ENCODE assay signal across 23 mouse cellular contexts in the genomic region with DNA sequence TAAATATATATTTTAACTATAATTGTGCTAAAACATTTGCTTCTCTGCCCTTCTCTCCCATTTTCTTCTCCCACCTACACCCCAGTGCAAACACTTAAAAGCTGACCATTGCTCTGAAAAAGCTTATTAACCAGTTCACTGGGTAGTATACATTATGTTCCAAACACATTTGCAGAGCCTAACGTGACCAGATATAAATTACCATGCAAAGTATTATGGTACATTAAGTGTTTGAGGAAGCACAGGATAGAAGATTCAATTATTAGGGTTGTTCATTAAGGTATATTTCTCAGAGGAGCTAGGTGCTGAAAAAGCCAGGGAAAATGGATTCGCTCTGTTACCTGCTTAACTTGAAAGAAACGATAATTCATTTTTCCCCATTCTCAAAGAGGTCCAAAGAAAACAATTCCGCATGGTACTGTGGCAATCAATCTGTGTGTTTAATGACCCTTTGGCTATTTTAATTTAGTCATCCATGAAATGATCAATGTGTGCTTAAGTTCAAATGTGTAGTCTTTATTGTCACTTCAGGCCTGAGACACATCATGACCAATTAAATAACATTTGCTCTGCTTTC.
DNase-seq lines count a peak whose midpoint lies in the region; ATAC-seq and TF ChIP-seq lines count a peak whose summit lies in the region.
"Had no signal": no experiment of that assay in that cellular context is flagged by ENCODE, and none has a peak within 500 bp of the region (broad histone marks: within the 10 kb centered on the region; RNA-seq: fewer than 3 reads in every experiment).

No protein-coding gene starts in this region.

- H3K36me3 ChIP-seq in kidney, embryonic 15.5 days = no peaks in the 10 kb centered on the region
- no peaks in the 10 kb centered on the region for H3K36me3 ChIP-seq in kidney, postnatal 0 days (ENCODE audit: insufficient read depth, low read length)
- H3K36me3 ChIP-seq in neural tube, embryonic 12.5 days = no peaks in the 10 kb centered on the region
- H3K36me3 ChIP-seq: embryonic facial prominence, embryonic 10.5 days; embryonic facial prominence, embryonic 12.5 days; forebrain, embryonic 10.5 days; forebrain, embryonic 12.5 days had no signal

- WGBS in kidney, embryonic 15.5 days = 39% methylated on average over 4 of the region's 4 CpGs
- WGBS in kidney, postnatal 0 days = 40% methylated on average over 4 of the region's 4 CpGs
- WGBS in neural tube, embryonic 12.5 days = 56% methylated on average over 4 of the region's 4 CpGs

- TF ChIP-seq CTCF in kidney, postnatal 0 days (IDR thresholded peaks at IDR 0.05; ENCODE audit: low read depth) = no peak

- ATAC-seq in kidney, embryonic 15.5 days (replicated peaks; ENCODE audit: low FRiP score) = peak; percentile 82
- ATAC-seq in kidney, postnatal 0 days (replicated peaks; ENCODE audit: low FRiP score, low read depth) = 0 out of 2 replicates have a peak, but pooled peaks have one; percentile 25
- ATAC-seq in neural tube, embryonic 12.5 days (ENCODE audit: low FRiP score, low read depth) = peak; percentile 50; the same call in 1 of the 2 replicates
- ATAC-seq: forebrain, embryonic 14.5 days; forebrain, embryonic 16.5 days had no signal

- no peaks in the 10 kb centered on the region for H3K9me3 ChIP-seq in kidney, embryonic 15.5 days (replicated peaks)
- H3K9me3 ChIP-seq in kidney, postnatal 0 days (replicated peaks; ENCODE audit: low read length) = no peaks in the 10 kb centered on the region
- H3K9me3 ChIP-seq in neural tube, embryonic 12.5 days = no peaks in the 10 kb centered on the region
- H3K9me3 ChIP-seq: embryonic facial prominence, embryonic 10.5 days; embryonic facial prominence, embryonic 12.5 days; forebrain, embryonic 10.5 days; forebrain, embryonic 12.5 days had no signal

- no peak overlapping the region for H3K9ac ChIP-seq in kidney, embryonic 15.5 days
- no peak overlapping the region for H3K9ac ChIP-seq in kidney, postnatal 0 days (ENCODE audit: low read depth, low read length)
- H3K9ac ChIP-seq in neural tube, embryonic 12.5 days = no peak overlapping the region
- H3K9ac ChIP-seq: embryonic facial prominence, embryonic 12.5 days; forebrain, embryonic 12.5 days had no signal

- H3K27ac ChIP-seq in kidney, embryonic 15.5 days = no peak overlapping the region
- no peak overlapping the region for H3K27ac ChIP-seq in kidney, postnatal 0 days
- H3K27ac ChIP-seq in neural tube, embryonic 12.5 days = no peak overlapping the region
- H3K27ac ChIP-seq: embryonic facial prominence, embryonic 10.5 days; embryonic facial prominence, embryonic 12.5 days; forebrain, embryonic 10.5 days; forebrain, embryonic 12.5 days had no signal

- H3K4me2 ChIP-seq in kidney, embryonic 15.5 days = no peak overlapping the region
- H3K4me2 ChIP-seq in kidney, postnatal 0 days (ENCODE audit: low read length) = no peak overlapping the region
- H3K4me2 ChIP-seq in neural tube, embryonic 12.5 days (replicated peaks) = no peak overlapping the region
- H3K4me2 ChIP-seq: embryonic facial prominence, embryonic 12.5 days; forebrain, embryonic 12.5 days had no signal

- DNase-seq in kidney, adult 18-20 months = no peak
- DNase-seq in kidney, postnatal 0 days (ENCODE audit: low spot score) = peak; percentile 3
- DNase-seq in kidney, postnatal 10 days = no peak
- no peak for DNase-seq in neural tube, embryonic 10.5 days (ENCODE audit: extremely low spot score, low spot score)
- DNase-seq in fat pad, adult 2 months (ENCODE audit: extremely low read depth, low read depth, low spot score) = peak; percentile 23
- no peak for DNase-seq in embryo, embryonic 10.5 days (ENCODE audit: low spot score)
- DNase-seq: adrenal gland, adult 2 months; adrenal gland, postnatal 10 days; adrenal gland, postnatal 25 days; cerebellum, adult 11 months; cerebellum, adult 18-20 months; cerebellum, adult 8-10 months; cerebellum, adult 9-11 months; cerebellum, postnatal 14 days; cerebellum, postnatal 36 days had no signal

- H3K27me3 ChIP-seq in kidney, embryonic 15.5 days = no peaks in the 10 kb centered on the region
- H3K27me3 ChIP-seq in kidney, postnatal 0 days (ENCODE audit: insufficient read depth, low read length) = no peaks in the 10 kb centered on the region
- no peaks in the 10 kb centered on the region for H3K27me3 ChIP-seq in neural tube, embryonic 12.5 days (replicated peaks)
- H3K27me3 ChIP-seq: embryonic facial prominence, embryonic 12.5 days; forebrain, embryonic 12.5 days had no signal

- H3K4me1 ChIP-seq in kidney, embryonic 15.5 days = no peaks in the 10 kb centered on the region
- no peaks in the 10 kb centered on the region for H3K4me1 ChIP-seq in kidney, postnatal 0 days (replicated peaks; ENCODE audit: insufficient read depth, low read length)
- H3K4me1 ChIP-seq in neural tube, embryonic 12.5 days = no peaks in the 10 kb centered on the region
- H3K4me1 ChIP-seq: embryonic facial prominence, embryonic 10.5 days; embryonic facial prominence, embryonic 12.5 days; forebrain, embryonic 10.5 days; forebrain, embryonic 12.5 days had no signal

- H3K4me3 ChIP-seq in kidney, embryonic 15.5 days (replicated peaks) = no peak overlapping the region
- no peak overlapping the region for H3K4me3 ChIP-seq in kidney, postnatal 0 days (replicated peaks; ENCODE audit: low read depth, low read length)
- H3K4me3 ChIP-seq in neural tube, embryonic 12.5 days = no peak overlapping the region
- H3K4me3 ChIP-seq: embryonic facial prominence, embryonic 10.5 days; embryonic facial prominence, embryonic 12.5 days; forebrain, embryonic 10.5 days; forebrain, embryonic 12.5 days had no signal

Comparison
In these comparisons a context has a peak if more than half of its experiments do, and no peak if none do; other contexts are left out.
1. DNase-seq: peak in kidney, postnatal 0 days (single experiment) and fat pad, adult 2 months (single experiment); none in kidney, adult 18-20 months (single experiment), kidney, postnatal 10 days (single experiment), neural tube, embryonic 10.5 days (single experiment) and embryo, embryonic 10.5 days (single experiment).
2. ATAC-seq: peak in every context shown above with its lines; median percentile 82 in kidney, embryonic 15.5 days; 50 in neural tube, embryonic 12.5 days; 25 in kidney, postnatal 0 days.